Mouse (Mus musculus) G1E (cell line): Measurements from ENCODE around the gene Slc16a8.

Experiments used
- CTCF ChIP-seq: IDR thresholded peaks from 2 replicates; pipeline ENCODE4 v1.5.1; 2012; ENCODE audit warnings: low read depth, low read length, inconsistent platforms, mixed read lengths
- GATA1 ChIP-seq: IDR thresholded peaks from 2 replicates; pipeline ENCODE4 v1.6.1; 2012; ENCODE audit warnings: borderline replicate concordance, low read length, inconsistent platforms, mixed read lengths
- GATA2 ChIP-seq: IDR thresholded peaks from 2 replicates; pipeline ENCODE4 v1.6.1; 2012; ENCODE audit warnings: low read depth, low read length, inconsistent platforms, borderline replicate concordance

GRCm38 (mm10) chr15:79283371-79283770, 28.8 kb upstream of the Slc16a8 start:
- no peak for TF ChIP-seq CTCF
- TF ChIP-seq GATA1, result no peak
- no peak for TF ChIP-seq GATA2
